Mouse (Mus musculus): ENCODE results near the gene Fam193a. TPM values are rescaled to one million over a fixed set of nuclear protein-coding genes. Genes with fewer than 3 reads are reported as not detected.

Gene Fam193a
- polyA plus RNA-seq, 1 experiment from 2014 or later, result 2.7 TPM

GRCm38 (mm10) chr5:34517913-34518312, 148.2 kb downstream of the Fam193a start:
- Histone ChIP-seq H3K27ac (ENCODE audit: low read depth) (no peak overlapping the region), H3K9me3 (ENCODE audit: low read length) (no peaks in the 10 kb centered on the region), H3K4me1 (ENCODE audit: insufficient read depth) (peaks cover 34% of the 10 kb centered on the region), H3K36me3 (replicated peaks; ENCODE audit: insufficient read depth, low read length) (no peaks in the 10 kb centered on the region), H3K9ac (replicated peaks) (no peak overlapping the region), H3K4me3 (ENCODE audit: low read depth, low read length) (no peak overlapping the region), H3K4me2 (ENCODE audit: low read depth, low read length) (no peak overlapping the region), H3K27me3 (ENCODE audit: insufficient read depth, low read length) (no peaks in the 10 kb centered on the region)
- WGBS (ENCODE audit: insufficient replicate concordance), result 17% methylated on average over 3 of the region's 3 CpGs
- ATAC-seq (no peak), DNase-seq (peak; percentile 90)
- TF ChIP-seq EP300 (IDR thresholded peaks at IDR 0.05; ENCODE audit: low read depth) (no peak), CTCF (IDR thresholded peaks at IDR 0.05; ENCODE audit: low read depth) (peak; percentile 99)

- Histone ChIP-seq H3K9me3 (ENCODE audit: low read length) (no peaks in the 10 kb centered on the region), H3K36me3 (replicated peaks; ENCODE audit: insufficient read depth, low read length) (no peaks in the 10 kb centered on the region), H3K27me3 (ENCODE audit: insufficient read depth, low read length) (no peaks in the 10 kb centered on the region), H3K4me1 (ENCODE audit: insufficient read depth) (peaks cover 24% of the 10 kb centered on the region), H3K9ac (replicated peaks) (no peak overlapping the region), H3K27ac (ENCODE audit: low read depth) (peak overlapping the region; percentile 51; the same call in 1 of the 2 replicates), H3K4me2 (ENCODE audit: low read depth, low read length) (no peak overlapping the region), H3K4me3 (ENCODE audit: low read depth, low read length) (no peak overlapping the region)
- no peak for TF ChIP-seq EP300 (IDR thresholded peaks at IDR 0.05; ENCODE audit: low read depth)
- TF ChIP-seq CTCF (IDR thresholded peaks at IDR 0.05; ENCODE audit: low read depth), result no peak
- ATAC-seq (no peak), DNase-seq (no peak)
- WGBS (ENCODE audit: insufficient replicate concordance), result 65% methylated on average over 9 of the region's 9 CpGs
Observed at GRCm38 (mm10) chr5:34519389-34519910, 149.7 kb downstream of the Fam193a start.

DNA sequence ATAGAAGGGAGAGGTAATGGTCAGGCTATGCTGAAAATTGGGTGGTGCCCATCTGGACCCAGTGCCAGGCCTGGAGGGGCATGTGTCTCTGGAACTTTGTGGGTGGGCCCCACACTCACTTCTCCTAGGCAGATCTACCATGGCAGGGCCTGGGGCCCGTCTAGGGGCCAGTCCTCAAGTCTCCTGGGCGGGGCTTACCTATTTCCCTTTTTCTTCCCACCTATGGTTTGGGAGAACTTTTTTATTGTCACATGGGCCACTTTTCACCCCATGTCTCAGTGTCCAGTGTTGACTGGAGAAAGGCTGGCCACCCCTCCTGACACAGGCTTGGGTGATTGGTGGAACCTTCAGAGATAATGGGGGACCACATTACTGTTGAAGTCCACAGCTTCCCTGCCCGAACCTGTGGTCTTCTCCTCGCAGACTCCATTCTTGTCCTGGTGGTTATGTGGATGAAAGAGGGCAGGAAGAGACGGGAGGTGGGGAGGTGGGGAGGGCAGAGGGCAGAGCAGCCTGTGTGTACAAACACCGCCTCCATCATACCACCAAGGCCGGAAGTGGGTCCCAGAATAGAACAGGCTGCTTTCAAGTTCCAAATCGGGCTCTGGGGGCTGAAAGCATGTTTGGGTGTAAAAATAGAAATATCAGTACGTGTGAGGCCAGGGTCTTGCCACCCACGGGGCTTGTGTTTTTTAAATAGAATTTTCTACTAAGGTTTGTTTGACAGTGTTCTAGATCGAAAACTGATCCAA, 150.9 kb downstream of the Fam193a start:
- Histone ChIP-seq H3K4me1 (ENCODE audit: insufficient read depth) (peaks cover 22% of the 10 kb centered on the region), H3K9ac (replicated peaks) (no peak overlapping the region), H3K36me3 (replicated peaks; ENCODE audit: insufficient read depth, low read length) (no peaks in the 10 kb centered on the region), H3K27me3 (ENCODE audit: insufficient read depth, low read length) (no peaks in the 10 kb centered on the region), H3K4me2 (ENCODE audit: low read depth, low read length) (0 out of 2 replicates have a peak overlapping the region, but pooled peaks have one; percentile 4), H3K4me3 (ENCODE audit: low read depth, low read length) (no peak overlapping the region), H3K27ac (ENCODE audit: low read depth) (peak overlapping the region; percentile 51; the same call in 1 of the 2 replicates), H3K9me3 (ENCODE audit: low read length) (no peaks in the 10 kb centered on the region)
- 21% methylated on average over 11 of the region's 11 CpGs for WGBS (ENCODE audit: insufficient replicate concordance)
- no peak for DNase-seq
- TF ChIP-seq EP300 (IDR thresholded peaks at IDR 0.05; ENCODE audit: low read depth), result no peak
- TF ChIP-seq CTCF (IDR thresholded peaks at IDR 0.05; ENCODE audit: low read depth), result no peak
- ATAC-seq, result 0 out of 2 replicates have a peak, but pooled peaks have one; percentile 14

- Histone ChIP-seq H3K9ac (replicated peaks) (no peak overlapping the region), H3K9me3 (ENCODE audit: low read length) (no peaks in the 10 kb centered on the region), H3K27me3 (ENCODE audit: insufficient read depth, low read length) (no peaks in the 10 kb centered on the region), H3K36me3 (replicated peaks; ENCODE audit: insufficient read depth, low read length) (no peaks in the 10 kb centered on the region), H3K27ac (ENCODE audit: low read depth) (peak overlapping the region; percentile 51; the same call in 1 of the 2 replicates), H3K4me3 (ENCODE audit: low read depth, low read length) (no peak overlapping the region), H3K4me1 (ENCODE audit: insufficient read depth) (peaks cover 26% of the 10 kb centered on the region), H3K4me2 (ENCODE audit: low read depth, low read length) (0 out of 2 replicates have a peak overlapping the region, but pooled peaks have one; percentile 4)
- TF ChIP-seq EP300 (IDR thresholded peaks at IDR 0.05; ENCODE audit: low read depth) (no peak), CTCF (IDR thresholded peaks at IDR 0.05; ENCODE audit: low read depth) (no peak)
- WGBS (ENCODE audit: insufficient replicate concordance), result 76% methylated on average over 3 of the region's 3 CpGs
- ATAC-seq (no peak), DNase-seq (no peak)
Observed at GRCm38 (mm10) chr5:34521337-34521736, 151.6 kb downstream of the Fam193a start.

DNA sequence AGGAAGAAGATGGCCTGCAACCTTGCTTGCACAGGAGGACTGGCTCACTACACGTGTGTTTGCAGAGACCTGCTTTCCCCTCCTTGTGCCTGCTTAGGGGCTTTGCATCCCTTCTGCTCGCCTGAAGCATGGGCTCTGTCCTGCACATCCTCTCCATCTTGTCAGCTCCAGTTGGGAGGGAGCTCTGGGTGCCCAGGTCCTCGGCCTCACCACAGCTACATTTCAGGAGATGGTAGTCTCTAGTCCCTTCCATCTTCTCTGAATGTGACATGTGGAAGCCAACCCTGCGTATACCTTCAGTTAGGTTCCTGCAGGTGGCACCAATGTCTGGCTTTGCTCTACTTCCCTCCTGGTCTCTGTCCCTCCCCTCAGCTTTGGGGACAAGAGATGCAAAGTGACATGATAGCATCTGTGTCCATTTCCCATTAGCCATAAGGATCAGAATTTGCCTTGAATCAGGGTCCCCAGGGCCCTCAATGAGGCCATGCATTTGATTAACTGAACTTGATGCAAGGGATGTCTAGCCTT, 154.3 kb downstream of the Fam193a start:
- WGBS (ENCODE audit: insufficient replicate concordance), result 44% methylated on average over 4 of the region's 4 CpGs
- H3K4me1 ChIP-seq (ENCODE audit: insufficient read depth), result peaks cover 50% of the 10 kb centered on the region
- TF ChIP-seq EP300 (IDR thresholded peaks at IDR 0.05; ENCODE audit: low read depth) (no peak), CTCF (IDR thresholded peaks at IDR 0.05; ENCODE audit: low read depth) (peak; percentile 65)
- ATAC-seq, result no peak
- no peak overlapping the region for H3K4me2 ChIP-seq (ENCODE audit: low read depth, low read length)
- no peaks in the 10 kb centered on the region for H3K36me3 ChIP-seq (replicated peaks; ENCODE audit: insufficient read depth, low read length)
- H3K9ac ChIP-seq (replicated peaks), result no peak overlapping the region
- no peak overlapping the region for H3K27ac ChIP-seq (ENCODE audit: low read depth)
- H3K4me3 ChIP-seq (ENCODE audit: low read depth, low read length), result no peak overlapping the region
- DNase-seq, result no peak
- H3K27me3 ChIP-seq (ENCODE audit: insufficient read depth, low read length), result no peaks in the 10 kb centered on the region
- no peaks in the 10 kb centered on the region for H3K9me3 ChIP-seq (ENCODE audit: low read length)

DNA sequence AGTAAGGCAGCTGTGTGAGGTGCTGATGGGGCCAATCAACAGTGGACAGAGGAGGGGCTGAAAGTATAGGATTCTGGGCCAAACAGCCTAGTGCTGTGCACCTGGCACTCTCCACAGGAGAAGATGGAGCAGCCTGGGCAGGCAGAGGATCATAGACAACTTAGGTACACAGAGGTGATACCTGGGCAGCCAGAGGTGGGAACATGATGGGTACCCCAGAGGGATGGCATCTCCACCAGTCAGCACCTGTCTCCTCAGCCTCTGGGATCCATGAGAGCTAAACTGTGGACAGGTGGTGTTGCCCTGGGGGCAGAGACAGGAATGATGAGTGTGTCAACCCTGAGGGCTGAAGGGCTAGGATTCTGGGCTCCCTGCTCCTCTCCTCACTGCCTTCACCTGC, 154.8 kb downstream of the Fam193a start:
- H3K36me3 ChIP-seq (replicated peaks; ENCODE audit: insufficient read depth, low read length), result no peaks in the 10 kb centered on the region
- no peak overlapping the region for H3K9ac ChIP-seq (replicated peaks)
- H3K4me2 ChIP-seq (ENCODE audit: low read depth, low read length), result no peak overlapping the region
- H3K4me1 ChIP-seq (ENCODE audit: insufficient read depth), result peaks cover 50% of the 10 kb centered on the region
- H3K27ac ChIP-seq (ENCODE audit: low read depth), result no peak overlapping the region
- H3K27me3 ChIP-seq (ENCODE audit: insufficient read depth, low read length), result no peaks in the 10 kb centered on the region
- no peak overlapping the region for H3K4me3 ChIP-seq (ENCODE audit: low read depth, low read length)
- ATAC-seq (no peak), DNase-seq (no peak)
- TF ChIP-seq EP300 (IDR thresholded peaks at IDR 0.05; ENCODE audit: low read depth) (no peak), CTCF (IDR thresholded peaks at IDR 0.05; ENCODE audit: low read depth) (no peak)
- no peaks in the 10 kb centered on the region for H3K9me3 ChIP-seq (ENCODE audit: low read length)
